Mouse (Mus musculus) bone marrow, adult 2 months (tissue): ENCODE measurements at regions not wholly inside any gene's neighbourhood (a gene's known extent, or its start where the extent isn't known, plus 50 kb on each side); places are given as distances from the start of the nearest gene placed in this dataset.

Experiments
- CTCF ChIP-seq: fragments of 200-500 bp; IDR thresholded peaks from 2 replicates; pipeline ENCODE4 v1.5.1; 2011; ENCODE audit warnings: low read length, control low read depth; ENCODE audit not compliant: control insufficient read depth, insufficient read depth
- POLR2A ChIP-seq: fragments of 200-500 bp; IDR thresholded peaks from 2 replicates; pipeline ENCODE4 v1.6.1; 2011; ENCODE audit warnings: low read depth, mild to moderate bottlenecking, control low read depth, low read length, borderline replicate concordance; ENCODE audit not compliant: control insufficient read depth

- no peak for TF ChIP-seq POLR2A
- no peak for TF ChIP-seq CTCF
Observed at GRCm38 (mm10) chr17:45828843-45829242, 95.2 kb upstream of the 1600014C23Rik start.
